Mouse (Mus musculus): ENCODE measurements at regions not wholly inside any gene's neighbourhood (a gene's known extent, or its start where the extent isn't known, plus 50 kb on each side); places are given as distances from the start of the nearest gene placed in this dataset.

DNA sequence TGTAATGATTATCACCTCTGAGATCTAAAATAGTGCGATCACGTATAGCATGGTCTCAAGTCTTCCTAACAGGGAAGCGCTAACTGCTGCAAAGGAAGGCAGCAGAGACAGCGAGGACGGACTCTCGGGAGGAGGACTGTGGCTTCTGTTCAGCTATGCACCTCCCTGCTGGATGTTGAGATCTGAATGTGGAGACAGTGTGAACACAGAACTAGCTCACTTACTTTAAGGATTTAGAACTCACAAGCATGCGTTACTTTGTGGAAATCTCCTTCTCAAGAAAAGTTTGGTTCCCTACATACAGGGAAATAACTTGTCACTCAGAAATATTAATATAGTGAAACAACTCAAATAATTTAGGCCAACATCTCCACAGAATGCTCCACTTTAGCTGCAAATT lies 109.8 kb downstream of the Nhlrc3 start:
- no peaks in the 10 kb centered on the region for H3K4me1 ChIP-seq (ENCODE audit: control insufficient read depth, insufficient read depth, low read length)
- H3K9ac ChIP-seq (ENCODE audit: low read depth, low read length): no peak overlapping the region
- no peaks in the 10 kb centered on the region for H3K36me3 ChIP-seq (ENCODE audit: control insufficient read depth, insufficient read depth, low read length)
- no peak for ATAC-seq (ENCODE audit: low FRiP score, low TSS enrichment)
- 65% methylated on average over 7 of the region's 7 CpGs for WGBS
- H3K27me3 ChIP-seq (ENCODE audit: control insufficient read depth, insufficient read depth, low read length): no peaks in the 10 kb centered on the region
- H3K4me3 ChIP-seq (ENCODE audit: low read length): no peak overlapping the region
- peaks cover 6% of the 10 kb centered on the region; the same call in 1 of the 2 replicates for H3K9me3 ChIP-seq (ENCODE audit: control insufficient read depth, low read length)
- H3K4me2 ChIP-seq (replicated peaks; ENCODE audit: low read depth, low read length): no peak overlapping the region
- H3K27ac ChIP-seq (ENCODE audit: low read depth, low read length): peak overlapping the region; percentile 31; the same call in 1 of the 2 replicates

DNA sequence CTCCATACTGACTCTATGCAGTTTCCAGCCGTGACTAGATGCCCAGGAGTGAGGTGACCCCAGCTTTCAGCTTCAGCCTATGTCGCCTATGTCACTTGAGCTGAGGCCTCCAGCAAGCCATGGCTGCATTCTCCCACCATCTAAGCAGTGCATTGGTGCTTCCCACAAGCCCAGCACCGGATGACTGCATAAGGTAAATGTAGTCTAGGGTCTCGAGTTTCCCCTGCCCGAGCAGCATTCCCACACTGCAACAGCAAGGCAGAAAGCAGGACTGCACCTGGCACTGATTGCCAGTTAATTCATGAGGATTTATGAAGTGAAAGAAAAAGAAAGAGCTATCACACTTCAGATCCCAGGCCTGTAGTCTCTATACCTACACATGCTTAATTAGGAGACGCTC lies 119.5 kb downstream of the Nhlrc3 start:
- Histone ChIP-seq H3K27me3 (ENCODE audit: control insufficient read depth, insufficient read depth, low read length) (no peaks in the 10 kb centered on the region), H3K4me3 (ENCODE audit: low read length) (no peak overlapping the region), H3K4me2 (replicated peaks; ENCODE audit: low read depth, low read length) (no peak overlapping the region), H3K27ac (ENCODE audit: low read depth, low read length) (no peak overlapping the region), H3K36me3 (ENCODE audit: control insufficient read depth, insufficient read depth, low read length) (no peaks in the 10 kb centered on the region), H3K9me3 (ENCODE audit: control insufficient read depth, low read length) (no peaks in the 10 kb centered on the region), H3K4me1 (ENCODE audit: control insufficient read depth, insufficient read depth, low read length) (no peaks in the 10 kb centered on the region), H3K9ac (ENCODE audit: low read depth, low read length) (no peak overlapping the region)
- WGBS: 37% methylated on average over 6 of the region's 6 CpGs
- ATAC-seq (ENCODE audit: low FRiP score, low TSS enrichment): peak; percentile 83

DNA sequence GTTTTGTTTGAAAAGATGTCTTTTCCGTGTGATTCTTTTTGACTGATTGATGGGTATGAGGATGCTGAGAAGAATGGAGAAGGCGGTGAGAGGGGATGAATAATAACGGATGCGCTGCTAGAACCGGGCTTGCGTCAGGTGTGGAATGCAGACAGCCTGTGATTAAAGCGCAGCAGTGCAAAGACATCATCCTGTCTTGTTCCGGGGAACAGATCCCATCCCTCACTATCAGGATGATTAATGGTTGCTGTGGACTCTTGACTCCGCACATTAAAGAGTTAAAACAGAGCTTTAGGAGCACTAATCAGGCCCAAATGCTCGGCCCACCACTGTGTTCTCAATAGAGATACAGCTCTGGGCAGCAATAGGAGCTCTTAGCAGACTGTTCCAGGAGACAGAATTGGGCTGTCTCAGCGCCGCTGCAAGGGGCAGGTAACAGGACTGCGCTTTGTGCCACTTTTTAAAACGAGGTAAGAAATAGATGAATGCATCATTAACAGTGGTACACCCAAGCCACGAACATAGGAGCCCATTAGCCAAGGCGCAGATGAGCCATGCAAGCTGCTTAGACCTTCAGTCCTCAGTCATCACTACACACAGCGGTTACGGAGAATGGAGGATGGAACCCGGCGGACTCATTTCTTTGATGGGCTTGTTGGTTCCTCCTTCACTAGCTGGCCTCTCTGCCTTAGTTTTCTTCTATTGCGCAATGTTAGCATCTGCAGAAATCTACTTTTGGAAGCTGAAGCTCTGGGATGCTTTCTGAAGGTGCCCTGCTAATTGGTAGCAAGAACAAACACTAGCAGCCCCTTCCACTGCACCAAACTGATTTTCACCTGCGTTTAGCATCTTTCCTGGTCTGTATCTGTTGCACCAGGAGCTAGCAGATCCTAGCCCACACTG lies 121.6 kb downstream of the Nhlrc3 start:
- Histone ChIP-seq H3K9me3 (ENCODE audit: control insufficient read depth, low read length) (no peaks in the 10 kb centered on the region), H3K27ac (ENCODE audit: low read depth, low read length) (no peak overlapping the region), H3K27me3 (ENCODE audit: control insufficient read depth, insufficient read depth, low read length) (no peaks in the 10 kb centered on the region), H3K4me2 (replicated peaks; ENCODE audit: low read depth, low read length) (no peak overlapping the region), H3K4me3 (ENCODE audit: low read length) (no peak overlapping the region), H3K9ac (ENCODE audit: low read depth, low read length) (no peak overlapping the region), H3K36me3 (ENCODE audit: control insufficient read depth, insufficient read depth, low read length) (no peaks in the 10 kb centered on the region), H3K4me1 (ENCODE audit: control insufficient read depth, insufficient read depth, low read length) (no peaks in the 10 kb centered on the region)
- ATAC-seq (ENCODE audit: low FRiP score, low TSS enrichment): no peak
- 67% methylated on average over 22 of the region's 22 CpGs for WGBS

DNA sequence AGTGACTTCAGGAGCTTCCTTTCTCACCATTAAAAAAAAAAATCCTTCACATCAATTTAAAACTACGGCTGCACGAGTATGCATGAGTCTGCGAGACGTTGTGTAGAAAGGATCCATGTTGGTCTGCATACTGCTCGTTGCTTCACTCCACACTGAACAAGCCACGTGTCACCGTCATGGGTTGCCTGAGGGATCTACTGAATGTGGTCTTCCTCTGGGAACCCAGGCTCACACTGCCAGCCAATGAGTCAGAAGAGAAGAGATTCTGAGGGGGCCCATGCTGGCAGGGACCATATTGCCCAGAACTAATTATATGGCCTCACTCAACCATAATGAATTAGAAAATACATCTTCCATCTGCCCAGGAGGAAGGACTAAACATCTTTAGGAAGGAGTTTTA lies 124.6 kb downstream of the Nhlrc3 start:
- Histone ChIP-seq H3K27ac (ENCODE audit: low read depth, low read length) (no peak overlapping the region), H3K4me2 (replicated peaks; ENCODE audit: low read depth, low read length) (no peak overlapping the region), H3K4me3 (ENCODE audit: low read length) (no peak overlapping the region), H3K9ac (ENCODE audit: low read depth, low read length) (no peak overlapping the region), H3K9me3 (ENCODE audit: control insufficient read depth, low read length) (no peaks in the 10 kb centered on the region), H3K36me3 (ENCODE audit: control insufficient read depth, insufficient read depth, low read length) (no peaks in the 10 kb centered on the region), H3K27me3 (ENCODE audit: control insufficient read depth, insufficient read depth, low read length) (no peaks in the 10 kb centered on the region), H3K4me1 (ENCODE audit: control insufficient read depth, insufficient read depth, low read length) (no peaks in the 10 kb centered on the region)
- no peak for ATAC-seq (ENCODE audit: low FRiP score, low TSS enrichment)
- 91% methylated on average over 7 of the region's 7 CpGs for WGBS

DNA sequence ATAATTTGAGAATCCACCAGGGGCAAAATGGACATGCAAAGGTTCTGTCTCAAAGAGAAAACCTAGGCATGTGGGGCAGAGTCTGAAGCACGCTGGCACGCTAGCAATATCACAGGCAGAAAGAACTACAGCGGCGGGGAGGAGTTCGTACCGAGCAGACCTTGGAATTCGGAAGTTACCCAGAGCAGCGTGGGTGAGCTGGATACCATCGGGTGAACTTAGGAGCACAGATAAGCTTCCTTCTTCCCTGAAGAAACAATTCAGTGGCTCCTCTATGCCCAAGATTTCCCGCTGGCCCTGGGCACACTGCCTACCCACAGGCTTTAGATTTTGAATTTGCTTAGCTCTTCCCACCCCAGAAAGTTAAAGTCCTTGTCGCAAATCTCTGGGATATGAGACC lies 129.1 kb downstream of the Nhlrc3 start:
- Histone ChIP-seq H3K27ac (ENCODE audit: low read depth, low read length) (no peak overlapping the region), H3K4me2 (replicated peaks; ENCODE audit: low read depth, low read length) (peak overlapping the region; percentile 30), H3K4me3 (ENCODE audit: low read length) (no peak overlapping the region), H3K9ac (ENCODE audit: low read depth, low read length) (no peak overlapping the region), H3K9me3 (ENCODE audit: control insufficient read depth, low read length) (no peaks in the 10 kb centered on the region), H3K36me3 (ENCODE audit: control insufficient read depth, insufficient read depth, low read length) (no peaks in the 10 kb centered on the region), H3K4me1 (ENCODE audit: control insufficient read depth, insufficient read depth, low read length) (no peaks in the 10 kb centered on the region), H3K27me3 (ENCODE audit: control insufficient read depth, insufficient read depth, low read length) (no peaks in the 10 kb centered on the region)
- ATAC-seq (ENCODE audit: low FRiP score, low TSS enrichment): no peak
- 52% methylated on average over 11 of the region's 11 CpGs for WGBS

DNA sequence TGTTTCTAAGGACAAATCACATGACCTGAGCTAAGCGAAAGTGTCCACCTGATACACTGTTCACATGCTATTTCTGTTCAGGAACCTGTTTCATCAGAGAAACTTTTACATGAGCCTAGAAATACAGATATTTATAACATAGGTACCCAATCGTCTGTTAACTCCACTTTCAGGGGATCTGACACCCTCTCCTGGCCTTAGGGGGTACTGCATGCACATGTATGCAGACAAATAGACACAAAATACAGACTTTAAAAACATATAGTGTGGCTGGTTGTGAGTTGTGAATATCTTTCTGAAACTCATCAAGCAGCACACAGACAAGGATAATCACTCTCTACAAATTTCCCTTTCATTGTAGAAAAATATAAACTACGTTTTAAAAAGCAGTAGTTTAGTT lies 133.6 kb downstream of the Nhlrc3 start:
- Histone ChIP-seq H3K9ac (ENCODE audit: low read depth, low read length) (no peak overlapping the region), H3K27me3 (ENCODE audit: control insufficient read depth, insufficient read depth, low read length) (no peaks in the 10 kb centered on the region), H3K4me3 (ENCODE audit: low read length) (no peak overlapping the region), H3K27ac (ENCODE audit: low read depth, low read length) (no peak overlapping the region), H3K4me1 (ENCODE audit: control insufficient read depth, insufficient read depth, low read length) (no peaks in the 10 kb centered on the region), H3K9me3 (ENCODE audit: control insufficient read depth, low read length) (no peaks in the 10 kb centered on the region), H3K36me3 (ENCODE audit: control insufficient read depth, insufficient read depth, low read length) (no peaks in the 10 kb centered on the region), H3K4me2 (replicated peaks; ENCODE audit: low read depth, low read length) (no peak overlapping the region)
- no peak for ATAC-seq (ENCODE audit: low FRiP score, low TSS enrichment)
- WGBS: 56% methylated on average over 3 of the region's 3 CpGs

DNA sequence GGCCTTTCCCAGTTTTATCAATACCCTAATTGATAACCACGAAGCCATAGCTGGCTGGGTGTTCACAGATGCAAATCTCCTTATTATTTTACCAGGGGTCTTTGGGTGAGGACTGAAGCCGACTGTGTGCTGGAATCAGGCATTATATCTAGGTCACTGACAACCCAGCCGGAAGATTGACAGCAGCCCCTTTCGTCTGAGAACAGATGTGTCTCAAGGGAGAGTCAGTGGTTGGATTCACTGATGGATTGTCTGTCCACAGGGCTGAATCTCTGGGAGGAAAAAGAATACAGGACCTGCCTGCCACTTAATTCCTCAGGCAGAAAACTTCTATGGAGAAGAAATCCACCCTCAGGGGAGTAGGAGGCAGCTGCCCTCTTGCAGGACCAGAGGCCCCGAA lies 135.7 kb downstream of the Nhlrc3 start:
- no peak overlapping the region for H3K27ac ChIP-seq (ENCODE audit: low read depth, low read length)
- H3K27me3 ChIP-seq (ENCODE audit: control insufficient read depth, insufficient read depth, low read length): no peaks in the 10 kb centered on the region
- H3K4me2 ChIP-seq (replicated peaks; ENCODE audit: low read depth, low read length): no peak overlapping the region
- no peaks in the 10 kb centered on the region for H3K9me3 ChIP-seq (ENCODE audit: control insufficient read depth, low read length)
- no peaks in the 10 kb centered on the region for H3K36me3 ChIP-seq (ENCODE audit: control insufficient read depth, insufficient read depth, low read length)
- no peak overlapping the region for H3K4me3 ChIP-seq (ENCODE audit: low read length)
- no peak for ATAC-seq (ENCODE audit: low FRiP score, low TSS enrichment)
- WGBS: 45% methylated on average over 5 of the region's 5 CpGs
- H3K4me1 ChIP-seq (ENCODE audit: control insufficient read depth, insufficient read depth, low read length): no peaks in the 10 kb centered on the region
- H3K9ac ChIP-seq (ENCODE audit: low read depth, low read length): no peak overlapping the region

DNA sequence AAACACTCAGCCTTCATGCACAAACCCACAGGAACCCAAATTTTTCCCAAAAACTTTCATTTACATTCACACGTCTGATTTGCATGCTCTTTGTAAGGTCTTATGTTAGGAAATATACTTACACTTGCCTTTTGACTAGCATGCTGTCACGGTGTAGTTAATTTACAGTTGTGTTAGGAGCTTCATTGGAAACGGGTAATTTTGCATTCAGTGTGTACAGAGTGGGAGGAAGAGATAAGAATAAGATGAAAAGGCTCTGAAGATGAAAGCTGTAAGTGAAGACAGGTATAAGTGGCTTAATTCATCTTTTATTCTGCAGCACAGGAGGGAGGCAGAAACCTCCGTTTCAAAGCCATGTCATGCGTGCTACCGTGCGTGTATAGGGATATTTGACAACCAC lies 136.2 kb downstream of the Nhlrc3 start:
- WGBS: 73% methylated on average over 7 of the region's 7 CpGs
- Histone ChIP-seq H3K9me3 (ENCODE audit: control insufficient read depth, low read length) (no peaks in the 10 kb centered on the region), H3K4me3 (ENCODE audit: low read length) (no peak overlapping the region), H3K4me1 (ENCODE audit: control insufficient read depth, insufficient read depth, low read length) (no peaks in the 10 kb centered on the region), H3K4me2 (replicated peaks; ENCODE audit: low read depth, low read length) (no peak overlapping the region), H3K27ac (ENCODE audit: low read depth, low read length) (no peak overlapping the region), H3K36me3 (ENCODE audit: control insufficient read depth, insufficient read depth, low read length) (no peaks in the 10 kb centered on the region), H3K27me3 (ENCODE audit: control insufficient read depth, insufficient read depth, low read length) (no peaks in the 10 kb centered on the region), H3K9ac (ENCODE audit: low read depth, low read length) (no peak overlapping the region)
- ATAC-seq (ENCODE audit: low FRiP score, low TSS enrichment): no peak

GRCm38 (mm10) chr3:53325080-53325479 lies 138.1 kb downstream of the Nhlrc3 start:
- Histone ChIP-seq H3K9ac (ENCODE audit: low read depth, low read length) (no peak overlapping the region), H3K9me3 (ENCODE audit: control insufficient read depth, low read length) (no peaks in the 10 kb centered on the region), H3K36me3 (ENCODE audit: control insufficient read depth, insufficient read depth, low read length) (no peaks in the 10 kb centered on the region), H3K4me2 (replicated peaks; ENCODE audit: low read depth, low read length) (no peak overlapping the region), H3K4me3 (ENCODE audit: low read length) (no peak overlapping the region), H3K27me3 (ENCODE audit: control insufficient read depth, insufficient read depth, low read length) (no peaks in the 10 kb centered on the region), H3K27ac (ENCODE audit: low read depth, low read length) (no peak overlapping the region), H3K4me1 (ENCODE audit: control insufficient read depth, insufficient read depth, low read length) (no peaks in the 10 kb centered on the region)
- no peak for ATAC-seq (ENCODE audit: low FRiP score, low TSS enrichment)
- 96% methylated on average over 7 of the region's 7 CpGs for WGBS

All from kidney, embryonic 14.5 days (tissue).